Mouse (Mus musculus): ENCODE data around the gene Bloc1s3.

DNA sequence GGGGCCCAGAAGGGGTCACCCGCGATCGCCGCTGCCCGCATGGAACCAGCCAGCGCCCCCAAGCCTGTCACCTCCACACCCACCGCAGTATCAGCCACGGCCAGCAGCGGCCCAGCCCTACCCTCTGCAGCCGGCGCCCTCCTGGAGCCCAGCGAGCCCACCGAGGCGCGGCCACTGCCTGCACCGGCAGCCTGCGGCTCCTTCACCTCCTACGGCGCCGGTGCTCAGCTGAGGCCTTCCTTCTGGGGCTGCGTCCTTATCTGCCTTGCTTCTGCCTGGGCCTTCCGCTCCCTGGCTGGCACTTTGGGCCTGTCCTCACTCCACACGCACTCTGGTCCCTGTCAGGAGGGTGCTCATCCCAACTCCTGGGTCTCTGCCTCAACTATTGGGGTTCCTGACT, 11.9 kb upstream of the Bloc1s3 start:
- TF ChIP-seq POLR2A (IDR thresholded peaks at IDR 0.05; ENCODE audit: borderline replicate concordance, extremely low read depth, low read depth, low read length) (no peak), CTCF (IDR thresholded peaks at IDR 0.05; ENCODE audit: insufficient read depth, low read length) (no peak)
